Mouse (Mus musculus): Measurements from ENCODE around the gene Evi5l. TPM values are rescaled to one million over a fixed set of nuclear protein-coding genes. Genes with fewer than 3 reads are reported as not detected.
A peak's percentile ranks its signal among the peaks of the same experiment; 100 is the strongest.

Evi5l gene
- total RNA-seq, 2 experiments from 2014 or later = 104 to 117 TPM

DNA sequence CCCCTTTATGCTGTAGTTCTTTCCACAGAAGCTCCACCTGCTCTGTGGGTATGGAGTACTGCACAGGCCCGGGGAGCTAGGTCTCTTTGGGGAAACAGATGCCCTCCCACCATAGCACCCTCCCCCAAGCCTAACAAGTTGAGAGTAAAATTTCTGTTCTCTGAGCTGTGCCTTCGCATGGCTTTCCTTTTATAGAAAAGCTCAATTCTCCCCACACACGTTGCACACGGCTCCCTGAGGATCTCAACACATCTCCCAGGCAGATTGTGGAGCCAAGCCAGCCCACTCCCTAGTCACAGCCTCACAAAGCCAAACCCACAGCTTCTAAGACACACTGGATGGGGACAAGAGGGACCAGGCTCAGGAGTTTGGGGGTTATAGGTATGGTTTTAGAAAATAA lies 90.5 kb downstream of the Evi5l start:
- peak; percentile 87 to 89 for DNase-seq (ENCODE audit: low spot score in 2 of 2)
- intact Hi-C loops (cut with DNase I) = no loop called here

GRCm38 (mm10) chr8:4257350-4257749 lies 91.0 kb downstream of the Evi5l start:
- intact Hi-C loops (cut with DNase I) = no loop called here
- no peak for DNase-seq (ENCODE audit: low spot score in 2 of 2)

- peak; percentile 82 to 83 for DNase-seq (ENCODE audit: low spot score in 2 of 2)
- intact Hi-C loops (cut with DNase I) = no loop called here
Measured at GRCm38 (mm10) chr8:4258233-4258632, 91.9 kb downstream of the Evi5l start.

DNA sequence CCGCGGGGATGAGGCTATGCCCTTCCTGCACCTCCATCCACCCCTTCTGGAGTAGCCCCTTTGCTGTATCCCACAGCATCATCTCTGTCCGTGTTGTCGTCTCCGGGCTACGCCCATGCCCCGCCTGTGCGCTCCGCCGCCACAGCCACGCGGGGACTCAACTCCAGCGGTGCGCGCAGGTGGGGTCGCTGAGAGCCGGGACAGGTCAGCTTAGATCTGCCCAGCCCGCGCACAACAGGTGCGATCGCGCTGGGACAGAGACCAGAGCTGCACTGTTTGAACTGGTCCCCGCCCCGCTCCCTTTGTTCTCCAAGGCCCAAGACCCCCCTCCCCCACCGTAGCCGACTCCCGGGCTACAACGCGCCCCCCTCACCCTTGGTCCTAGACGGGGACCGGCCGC lies 92.3 kb downstream of the Evi5l start:
- DNase-seq (ENCODE audit: low spot score in 2 of 2) = peak; percentile 65 to 66

DNA sequence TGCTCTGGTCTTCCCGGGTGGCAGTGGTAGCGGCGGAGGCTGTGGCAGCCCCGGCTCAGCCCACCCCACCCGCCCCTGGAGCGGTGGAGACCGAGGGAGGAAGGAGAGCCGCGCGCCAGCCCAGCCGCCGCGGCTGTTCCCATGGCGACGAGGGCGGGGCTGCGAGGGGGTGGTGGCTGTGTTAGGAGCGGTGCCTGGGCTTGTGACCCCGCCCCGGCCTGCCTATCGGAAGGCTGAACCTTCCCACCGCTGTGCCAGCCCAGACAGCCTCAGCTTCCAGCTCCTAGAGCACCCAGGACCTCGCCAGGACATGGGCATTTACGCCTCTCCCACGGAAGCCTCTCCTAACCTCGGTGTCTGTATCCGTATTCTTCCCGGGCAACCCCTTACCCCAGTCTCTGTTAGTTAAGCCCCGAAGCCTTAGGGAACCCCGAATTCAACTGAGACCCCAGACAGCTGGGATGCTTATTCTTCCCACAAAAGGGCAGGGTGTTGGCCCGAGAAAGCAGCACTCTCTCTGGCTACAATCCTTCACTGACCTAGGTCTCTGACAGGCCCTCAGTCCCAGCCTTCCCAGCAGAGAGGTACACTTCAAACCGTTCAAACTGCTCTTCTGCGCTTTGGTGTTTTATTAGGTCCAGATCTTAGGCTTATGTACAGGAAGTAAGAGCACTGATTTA lies 92.9 kb downstream of the Evi5l start, which contains the start of gene Ctxn1:
Gene Ctxn1 (minus strand): TSS at position 150 of the 680 bp plus-strand sequence.
- intact Hi-C loops (cut with DNase I) = no loop called here
- peak; percentile 93 for DNase-seq (ENCODE audit: low spot score in 2 of 2)

More for the DNA sequence above, 92.3 kb downstream of the Evi5l start:
- intact Hi-C loops (cut with DNase I) = no loop called here

DNA sequence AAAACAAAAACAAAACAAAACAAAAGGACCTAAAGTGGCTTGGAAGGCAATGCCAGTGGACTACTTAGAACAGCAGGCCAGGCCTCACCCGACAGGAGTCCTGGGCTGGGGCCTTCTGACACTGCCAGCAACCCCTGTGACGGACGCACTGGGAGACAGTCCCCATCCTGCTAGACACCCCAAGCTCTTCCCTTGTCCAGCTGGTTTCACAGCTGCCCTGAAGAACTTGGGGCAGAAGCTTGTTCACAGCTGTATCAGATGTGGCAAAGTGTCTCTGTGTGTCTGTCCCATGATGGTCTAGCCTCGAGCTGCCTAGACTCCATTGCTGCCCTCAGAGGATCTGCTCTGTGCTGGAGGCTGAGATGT lies 93.4 kb downstream of the Evi5l start:
- DNase-seq (ENCODE audit: low spot score in 2 of 2) = no peak
- intact Hi-C loops (cut with DNase I) = no loop called here

Other genes with a start within 250 kb of the Evi5l start
- under 1 TPM; 0.50 to 0.76 TPM for gene Cd209b, start 239.7 kb upstream of the Evi5l start, total RNA-seq (2021)
- gene Cd209c, start 211.8 kb upstream of the Evi5l start, total RNA-seq (2021) = under 1 TPM in 1 of 2 experiments, not detected in 1; 0.34 TPM
- gene Cd209f, start 60.7 kb upstream of the Evi5l start, total RNA-seq (2021) = not detected
- not detected for gene Cd209g, start 32.5 kb upstream of the Evi5l start, total RNA-seq (2021)
- gene Prr36, start 50.9 kb downstream of the Evi5l start, total RNA-seq (2021) = 10 to 100 TPM; 47.8 to 48.7 TPM
- gene Lrrc8e, start 60.3 kb downstream of the Evi5l start, total RNA-seq (2021) = not detected
- gene Map2k7, start 72.2 kb downstream of the Evi5l start, total RNA-seq (2021) = 10 to 100 TPM; 96.5 to 97.2 TPM
- gene Gm49320, start 72.3 kb downstream of the Evi5l start, total RNA-seq (2021) = 1 to 10 TPM in 1 of 2 experiments, not detected in 1; 1.4 TPM
- 10 to 100 TPM in 1 of 2 experiments, 1 to 10 TPM in 1; 6.4 to 14.1 TPM for gene Tgfbr3l, start 81.6 kb downstream of the Evi5l start, total RNA-seq (2021)
- gene Snapc2, start 86.5 kb downstream of the Evi5l start, total RNA-seq (2021) = 10 to 100 TPM; 28.5 to 36.5 TPM
- 100 to 1,000 TPM; 599 to 686 TPM for gene Ctxn1, start 92.7 kb downstream of the Evi5l start, total RNA-seq (2021)
- gene Timm44, start 109.3 kb downstream of the Evi5l start, total RNA-seq (2021) = 10 to 100 TPM; 58.9 to 75.6 TPM
- 10 to 100 TPM; 14.7 to 32.5 TPM for gene Ccl25, start 158.6 kb downstream of the Evi5l start, total RNA-seq (2021)
- gene Elavl1, start 158.8 kb downstream of the Evi5l start, total RNA-seq (2021) = 10 to 100 TPM; 67.1 to 79.3 TPM

Data from left cerebral cortex, postnatal 36 days (tissue).